Mouse (Mus musculus) liver, embryonic 15.5 days (tissue): ENCODE data around the gene Akap12. TPM values are rescaled to one million over a fixed set of nuclear protein-coding genes. Genes with fewer than 3 reads are reported as not detected.

Experiments used
- ATAC-seq: fragments of 200-750 bp; cut with Nextera tagmentation; 2 replicates; pipeline ENCODE4 v1.8.0; 2017; ENCODE audit warnings: moderate number of reproducible peaks, mild to moderate bottlenecking, moderate library complexity; ENCODE audit not compliant: insufficient read depth
- H3K27ac ChIP-seq: fragments of 300-500 bp; sonication (generic); replicated peaks from 2 replicates; pipeline ENCODE4 v1.5.1; 2015; ENCODE audit warnings: mild to moderate bottlenecking, inconsistent platforms
- H3K27me3 ChIP-seq: fragments of 300-500 bp; sonication (generic); 2 replicates; pipeline ENCODE4 v1.6.1; 2015; ENCODE audit warnings: mild to moderate bottlenecking, inconsistent platforms
- H3K36me3 ChIP-seq: fragments of 300-500 bp; sonication (generic); replicated peaks from 2 replicates; pipeline ENCODE4 v1.6.1; 2015; ENCODE audit warnings: moderate library complexity, mild to moderate bottlenecking, inconsistent platforms
- H3K4me1 ChIP-seq: fragments of 300-500 bp; sonication (generic); replicated peaks from 2 replicates; pipeline ENCODE4 v1.6.1; 2015; ENCODE audit warnings: inconsistent platforms
- H3K4me2 ChIP-seq: fragments of 300-500 bp; sonication (generic); 2 replicates; pipeline ENCODE4 v1.6.1; 2015; ENCODE audit warnings: moderate library complexity, mild to moderate bottlenecking, inconsistent platforms
- H3K4me3 ChIP-seq: fragments of 300-500 bp; sonication (generic); replicated peaks from 2 replicates; pipeline ENCODE4 v1.5.1; 2015; ENCODE audit warnings: mild to moderate bottlenecking, inconsistent platforms
- H3K9ac ChIP-seq: fragments of 300-500 bp; sonication (generic); 2 replicates; pipeline ENCODE4 v1.6.1; 2015; ENCODE audit warnings: moderate library complexity, mild to moderate bottlenecking, inconsistent platforms
- H3K9me3 ChIP-seq: fragments of 300-500 bp; sonication (generic); replicated peaks from 2 replicates; pipeline ENCODE4 v1.6.1; 2016; ENCODE audit warnings: inconsistent platforms
- WGBS: fragments of 180-500 bp; shearing (Covaris S2); methylation state at CpG from one replicate; pipeline ENCODE4 v1.1.7; 2015; ENCODE audit warnings: mixed read lengths; ENCODE audit not compliant: insufficient replicate concordance; 5-methylcytosine and 5-hydroxymethylcytosine counted together
- polyA plus RNA-seq: library from polyadenylated mRNA; unstranded; fragments of >200 nt; fragmentation: Nextera tagmentation; extraction: Ambion mirVana; gene quantifications from 2 replicates; pipeline ENCODE4 v1.2.1, GENCODE M21; 2015

Akap12 gene
- polyA plus RNA-seq, 1 experiment from 2014 or later, result 3.9 TPM

GRCm38 (mm10) chr10:4334039-4334683, 68.0 kb downstream of the Akap12 start:
- 2% methylated on average over 27 of the region's 27 CpGs for WGBS
- no peak overlapping the region; the same call in 1 of the 2 replicates for H3K9ac ChIP-seq
- H3K4me2 ChIP-seq, result peak overlapping the region; percentile 72

DNA sequence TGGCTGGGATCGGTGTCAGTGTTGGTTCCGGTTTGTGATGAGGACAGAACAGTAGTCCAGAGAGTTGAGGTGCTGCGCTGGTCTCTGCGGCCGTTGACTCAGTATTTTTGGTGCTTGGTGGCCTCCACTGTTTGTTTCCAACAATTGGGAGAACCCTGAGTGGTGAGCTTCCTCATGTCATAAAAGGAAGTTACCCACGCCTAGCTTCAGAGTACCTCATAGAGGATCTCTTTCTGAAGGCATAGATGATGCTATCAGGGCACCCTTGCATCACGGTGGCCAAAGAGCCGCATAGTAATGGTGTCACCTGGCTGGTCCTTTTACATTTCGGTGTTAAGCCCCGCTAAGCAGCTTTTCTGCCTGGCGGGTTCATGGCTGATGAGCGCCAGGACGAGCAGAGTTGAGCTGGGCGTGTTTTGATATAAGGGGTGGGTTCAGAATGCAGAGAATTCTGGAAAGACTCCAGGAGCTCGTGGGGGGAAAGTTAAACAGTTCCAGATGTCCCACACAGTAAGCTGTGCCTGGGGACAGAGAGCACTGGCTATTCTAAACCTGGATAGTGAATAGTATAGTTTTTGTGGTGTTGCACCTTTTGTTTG, 72.8 kb downstream of the Akap12 start:
- Histone ChIP-seq H3K9me3 (no peaks in the 10 kb centered on the region), H3K9ac (no peak overlapping the region), H3K4me2 (no peak overlapping the region), H3K27ac (no peak overlapping the region), H3K4me1 (peaks cover 9% of the 10 kb centered on the region; the same call in 1 of the 2 replicates), H3K36me3 (no peaks in the 10 kb centered on the region), H3K4me3 (no peak overlapping the region), H3K27me3 (peaks cover 3% of the 10 kb centered on the region; the same call in 1 of the 2 replicates)
- ATAC-seq, result no peak
- 44% methylated on average over 15 of the region's 15 CpGs for WGBS

More at GRCm38 (mm10) chr10:4334039-4334683, 68.0 kb downstream of the Akap12 start:
- Histone ChIP-seq H3K36me3 (no peaks in the 10 kb centered on the region), H3K9me3 (no peaks in the 10 kb centered on the region), H3K27me3 (peaks cover 3% of the 10 kb centered on the region; the same call in 1 of the 2 replicates), H3K4me3 (peak overlapping the region; percentile 50), H3K27ac (no peak overlapping the region), H3K4me1 (peaks cover 14% of the 10 kb centered on the region; the same call in 1 of the 2 replicates)
- ATAC-seq, result peak; percentile 94

DNA sequence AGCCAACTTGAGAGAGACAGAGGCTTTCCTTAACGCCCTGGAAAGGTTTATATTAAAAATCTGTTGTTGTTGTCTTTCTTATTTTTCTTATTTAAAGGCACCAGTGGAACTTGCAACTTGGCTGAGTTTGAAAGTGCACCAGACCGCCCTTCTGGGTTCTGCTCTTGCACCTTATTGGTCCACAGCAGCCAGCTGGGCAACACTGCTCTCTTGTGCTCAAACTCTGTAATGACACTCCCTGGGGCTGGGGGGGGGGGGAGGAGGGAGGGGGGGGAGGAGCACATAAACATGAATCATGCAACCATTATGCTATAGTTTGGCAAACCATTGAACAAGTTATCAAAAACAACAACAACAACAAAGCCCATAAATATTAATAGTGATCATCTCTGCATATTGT, 75.2 kb downstream of the Akap12 start:
- no peak overlapping the region for H3K4me3 ChIP-seq
- no peaks in the 10 kb centered on the region for H3K27me3 ChIP-seq
- peaks cover 1% of the 10 kb centered on the region; the same call in 1 of the 2 replicates for H3K4me1 ChIP-seq
- H3K36me3 ChIP-seq, result no peaks in the 10 kb centered on the region
- no peak overlapping the region for H3K27ac ChIP-seq
- no peak overlapping the region for H3K4me2 ChIP-seq
- 18% methylated on average over 2 of the region's 2 CpGs for WGBS
- H3K9me3 ChIP-seq, result no peaks in the 10 kb centered on the region
- ATAC-seq, result no peak
- no peak overlapping the region for H3K9ac ChIP-seq

GRCm38 (mm10) chr10:4346489-4347135, 80.4 kb downstream of the Akap12 start:
- no peak overlapping the region for H3K27ac ChIP-seq
- peak; percentile 74 for ATAC-seq
- no peaks in the 10 kb centered on the region for H3K9me3 ChIP-seq
- H3K4me2 ChIP-seq, result peak overlapping the region; percentile 67
- H3K9ac ChIP-seq, result no peak overlapping the region
- H3K36me3 ChIP-seq, result no peaks in the 10 kb centered on the region
- H3K4me3 ChIP-seq, result peak overlapping the region; percentile 40
- H3K27me3 ChIP-seq, result no peaks in the 10 kb centered on the region
- peaks cover 9% of the 10 kb centered on the region for H3K4me1 ChIP-seq
- 6% methylated on average over 28 of the region's 28 CpGs for WGBS

GRCm38 (mm10) chr10:4347136-4347492, 80.9 kb downstream of the Akap12 start:
- no peaks in the 10 kb centered on the region for H3K36me3 ChIP-seq
- no peak for ATAC-seq

GRCm38 (mm10) chr10:4347591-4347990, 81.4 kb downstream of the Akap12 start:
- Histone ChIP-seq H3K36me3 (no peaks in the 10 kb centered on the region), H3K9ac (no peak overlapping the region), H3K4me2 (no peak overlapping the region), H3K9me3 (no peaks in the 10 kb centered on the region), H3K4me1 (peaks cover 9% of the 10 kb centered on the region), H3K4me3 (no peak overlapping the region), H3K27me3 (no peaks in the 10 kb centered on the region), H3K27ac (no peak overlapping the region)
- 81% methylated on average over 14 of the region's 14 CpGs for WGBS
- ATAC-seq, result no peak

More at GRCm38 (mm10) chr10:4347136-4347492, 80.9 kb downstream of the Akap12 start:
- no peaks in the 10 kb centered on the region for H3K27me3 ChIP-seq
- peak overlapping the region; percentile 40; the same call in 1 of the 2 replicates for H3K4me3 ChIP-seq
- peaks cover 9% of the 10 kb centered on the region for H3K4me1 ChIP-seq
- no peaks in the 10 kb centered on the region for H3K9me3 ChIP-seq
- H3K4me2 ChIP-seq, result peak overlapping the region; percentile 67
- WGBS, result 55% methylated on average over 4 of the region's 4 CpGs
- no peak overlapping the region for H3K27ac ChIP-seq
- no peak overlapping the region for H3K9ac ChIP-seq

DNA sequence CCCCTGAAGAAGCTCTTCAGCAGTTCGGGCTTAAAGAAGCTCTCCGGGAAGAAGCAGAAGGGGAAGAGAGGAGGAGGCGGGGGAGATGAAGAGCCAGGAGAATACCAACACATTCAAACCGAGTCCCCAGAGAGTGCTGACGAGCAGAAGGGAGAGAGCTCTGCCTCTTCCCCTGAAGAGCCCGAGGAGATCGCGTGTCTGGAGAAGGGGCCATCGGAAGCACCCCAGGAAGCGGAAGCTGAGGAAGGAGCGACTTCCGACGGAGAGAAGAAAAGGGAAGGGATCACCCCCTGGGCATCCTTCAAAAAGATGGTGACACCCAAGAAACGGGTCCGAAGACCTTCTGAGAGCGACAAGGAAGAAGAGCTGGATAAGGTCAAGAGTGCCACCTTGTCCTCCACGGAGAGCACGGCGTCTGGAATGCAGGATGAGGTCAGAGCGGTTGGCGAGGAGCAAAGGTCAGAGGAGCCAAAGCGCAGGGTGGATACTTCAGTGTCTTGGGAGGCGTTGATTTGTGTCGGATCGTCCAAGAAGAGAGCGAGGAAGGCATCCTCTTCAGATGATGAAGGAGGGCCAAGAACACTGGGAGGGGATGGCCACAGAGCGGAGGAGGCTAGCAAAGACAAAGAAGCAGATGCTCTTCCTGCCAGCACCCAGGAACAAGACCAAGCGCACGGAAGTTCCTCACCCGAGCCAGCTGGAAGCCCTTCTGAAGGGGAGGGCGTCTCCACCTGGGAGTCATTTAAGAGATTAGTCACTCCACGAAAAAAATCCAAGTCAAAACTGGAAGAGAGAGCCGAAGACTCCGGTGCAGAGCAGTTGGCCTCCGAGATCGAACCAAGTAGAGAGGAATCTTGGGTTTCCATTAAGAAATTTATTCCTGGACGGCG, 88.4 kb downstream of the Akap12 start:
- no peaks in the 10 kb centered on the region for H3K4me1 ChIP-seq
- 79% methylated on average over 38 of the region's 38 CpGs for WGBS
- H3K27me3 ChIP-seq, result no peaks in the 10 kb centered on the region
- no peak overlapping the region for H3K4me3 ChIP-seq
- no peak overlapping the region for H3K27ac ChIP-seq
- no peaks in the 10 kb centered on the region for H3K9me3 ChIP-seq
- H3K36me3 ChIP-seq, result 0 out of 2 replicates have a peak, but pooled peaks cover 3% of the 10 kb centered on the region
- no peak overlapping the region for H3K4me2 ChIP-seq
- H3K9ac ChIP-seq, result no peak overlapping the region
- no peak for ATAC-seq

- Histone ChIP-seq H3K9ac (no peak overlapping the region), H3K4me3 (no peak overlapping the region), H3K4me2 (no peak overlapping the region), H3K27ac (no peak overlapping the region), H3K9me3 (no peaks in the 10 kb centered on the region), H3K36me3 (0 out of 2 replicates have a peak, but pooled peaks cover 3% of the 10 kb centered on the region), H3K4me1 (no peaks in the 10 kb centered on the region), H3K27me3 (no peaks in the 10 kb centered on the region)
- 63% methylated on average over 19 of the region's 19 CpGs for WGBS
- no peak for ATAC-seq
Measured at GRCm38 (mm10) chr10:4355882-4356451, 89.8 kb downstream of the Akap12 start.

DNA sequence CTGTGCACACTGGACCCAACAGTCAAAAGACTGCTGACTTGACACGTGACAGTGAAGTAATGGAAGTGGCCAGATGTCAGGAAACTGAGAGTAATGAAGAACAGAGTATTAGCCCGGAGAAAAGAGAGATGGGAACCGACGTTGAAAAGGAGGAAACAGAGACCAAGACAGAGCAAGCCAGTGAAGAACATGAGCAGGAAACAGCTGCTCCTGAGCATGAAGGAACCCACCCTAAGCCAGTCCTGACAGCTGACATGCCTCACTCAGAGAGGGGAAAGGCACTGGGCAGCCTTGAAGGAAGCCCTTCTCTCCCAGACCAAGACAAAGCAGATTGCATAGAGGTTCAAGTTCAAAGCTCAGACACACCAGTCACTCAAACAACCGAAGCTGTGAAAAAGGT, 90.5 kb downstream of the Akap12 start:
- no peaks in the 10 kb centered on the region for H3K4me1 ChIP-seq
- no peak for ATAC-seq
- no peak overlapping the region for H3K9ac ChIP-seq
- H3K9me3 ChIP-seq, result no peaks in the 10 kb centered on the region
- 19% methylated on average over 5 of the region's 5 CpGs for WGBS
- 0 out of 2 replicates have a peak, but pooled peaks cover 3% of the 10 kb centered on the region for H3K36me3 ChIP-seq
- H3K27me3 ChIP-seq, result no peaks in the 10 kb centered on the region
- no peak overlapping the region for H3K4me2 ChIP-seq
- no peak overlapping the region for H3K27ac ChIP-seq
- H3K4me3 ChIP-seq, result no peak overlapping the region

DNA sequence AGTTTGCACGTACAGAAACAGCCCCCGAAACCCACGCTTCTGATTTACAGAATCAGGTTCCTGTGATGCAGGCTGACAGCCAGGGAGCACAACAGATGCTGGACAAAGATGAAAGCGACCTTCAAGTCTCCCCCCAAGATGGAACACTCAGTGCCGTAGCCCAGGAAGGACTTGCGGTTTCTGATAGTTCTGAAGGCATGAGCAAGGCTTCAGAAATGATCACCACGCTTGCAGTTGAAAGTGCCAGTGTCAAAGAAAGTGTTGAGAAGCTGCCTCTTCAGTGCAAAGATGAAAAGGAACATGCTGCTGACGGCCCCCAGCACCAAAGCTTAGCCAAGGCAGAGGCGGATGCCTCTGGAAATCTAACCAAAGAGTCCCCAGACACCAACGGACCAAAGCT, 91.3 kb downstream of the Akap12 start:
- Histone ChIP-seq H3K27me3 (no peaks in the 10 kb centered on the region), H3K9ac (no peak overlapping the region), H3K4me2 (no peak overlapping the region), H3K36me3 (0 out of 2 replicates have a peak, but pooled peaks cover 3% of the 10 kb centered on the region), H3K4me1 (no peaks in the 10 kb centered on the region), H3K27ac (no peak overlapping the region), H3K9me3 (no peaks in the 10 kb centered on the region), H3K4me3 (no peak overlapping the region)
- ATAC-seq, result no peak
- WGBS, result 71% methylated on average over 10 of the region's 10 CpGs
